Mouse (Mus musculus) Patski (cell line): ENCODE measurements around the gene Elp1. TPM values are rescaled to one million over a fixed set of nuclear protein-coding genes. Genes with fewer than 3 reads are reported as not detected.

ENCODE experiments used
- ATAC-seq: fragments of 100-300 bp; one replicate; pipeline ENCODE4 v1.8.0; 2021
- CTCF ChIA-PET: fragments of 350-600 bp; sonication (Branson Sonifier 250); formaldehyde crosslinking; loops from one replicate; lab custom pipeline; 2022; ENCODE audit warnings: inconsistent platforms; lab: Charles Lee
- POLR2A ChIA-PET: fragments of 350-600 bp; sonication (Branson Sonifier 250); formaldehyde crosslinking; loops from one replicate; lab custom pipeline; 2022; ENCODE audit warnings: antibody characterized with exemption, inconsistent platforms; lab: Charles Lee
- DNase-seq: peaks from one replicate; pipeline ENCODE4 v3.0.0-alpha.2; 2011; ENCODE audit warnings: low read depth, low spot score
- H3K27me3 ChIP-seq: fragments of 371-371 bp; one replicate; pipeline ENCODE4 v1.5.1; 2021
- CTCF ChIP-seq: fragments of 100-300 bp; IDR thresholded peaks from one replicate; pipeline ENCODE4 v1.5.1; 2021
- in situ Hi-C: fragments of 300-500 bp; cut with MboI; formaldehyde crosslinking; loops from 3 replicates; pipeline ENCODE4 v1.11.1; 2018; ENCODE audit warnings: low pct_unique_long_range_greater_than_20kb, mixed read lengths
- polyA plus RNA-seq: library from polyadenylated mRNA; unstranded; gene quantifications from one replicate; pipeline ENCODE4 v1.2.3, GENCODE M21; 2021

The Elp1 gene
- polyA plus RNA-seq, 1 experiment from 2014 or later = 21.0 TPM

GRCm38 (mm10) chr4:56742698-56743097, 59.4 kb downstream of the Elp1 start:
- no peak for TF ChIP-seq CTCF
- in situ Hi-C loops = no loop called here
- H3K27me3 ChIP-seq = no peaks in the 10 kb centered on the region
- no peak for ATAC-seq
- DNase-seq = no peak
- ChIA-PET POLR2A (no interaction called here), CTCF (no interaction called here)

GRCm38 (mm10) chr4:56741041-56741493, 61.1 kb downstream of the Elp1 start, which contains the start of gene Actl7b:
Gene Actl7b, minus strand, starts transcription at chr4:56741443.
- ChIA-PET CTCF (no interaction called here), POLR2A (no interaction called here)
- no peak for DNase-seq
- TF ChIP-seq CTCF = no peak
- no peak for ATAC-seq
- H3K27me3 ChIP-seq = no peaks in the 10 kb centered on the region
- in situ Hi-C loops = no loop called here

- ChIA-PET CTCF (no interaction called here), POLR2A (no interaction called here)
- DNase-seq (no peak), ATAC-seq (no peak)
- in situ Hi-C loops = no loop called here
- no peak for TF ChIP-seq CTCF
- H3K27me3 ChIP-seq = no peaks in the 10 kb centered on the region
Observed at GRCm38 (mm10) chr4:56740611-56741010, 61.5 kb downstream of the Elp1 start.

- DNase-seq (no peak), ATAC-seq (no peak)
- in situ Hi-C loops = no loop called here
- POLR2A ChIA-PET = no interaction called here
- CTCF ChIA-PET = no interaction called here
- no peaks in the 10 kb centered on the region for H3K27me3 ChIP-seq
- no peak for TF ChIP-seq CTCF
Observed at GRCm38 (mm10) chr4:56740020-56740485, 62.1 kb downstream of the Elp1 start, which contains the start of gene Gm26657. Gene Gm26657, plus strand, starts transcription at chr4:56740070.

GRCm38 (mm10) chr4:56725839-56726238, 76.3 kb downstream of the Elp1 start:
- DNase-seq (no peak), ATAC-seq (no peak)
- peak; percentile 59 for TF ChIP-seq CTCF
- POLR2A ChIA-PET = no interaction called here
- CTCF ChIA-PET = interaction anchor here (1.3 kb wide), 1 partner anchor 26 kb away, joined by 3 read pairs; no protein-coding TSS in a partner anchor
- in situ Hi-C loops = no loop called here
- H3K27me3 ChIP-seq = no peaks in the 10 kb centered on the region

GRCm38 (mm10) chr4:56723237-56723636, 78.9 kb downstream of the Elp1 start:
- DNase-seq (no peak), ATAC-seq (no peak)
- in situ Hi-C loops = no loop called here
- CTCF ChIA-PET = no interaction called here
- POLR2A ChIA-PET = no interaction called here
- no peaks in the 10 kb centered on the region for H3K27me3 ChIP-seq
- TF ChIP-seq CTCF = no peak

- ATAC-seq = no peak
- in situ Hi-C loops = no loop called here
- no peaks in the 10 kb centered on the region for H3K27me3 ChIP-seq
- DNase-seq = no peak
- TF ChIP-seq CTCF = no peak
- POLR2A ChIA-PET = no interaction called here
- CTCF ChIA-PET = no interaction called here
Observed at GRCm38 (mm10) chr4:56722346-56722745, 79.8 kb downstream of the Elp1 start.

GRCm38 (mm10) chr4:56721469-56721868, 80.7 kb downstream of the Elp1 start:
- ChIA-PET CTCF (no interaction called here), POLR2A (no interaction called here)
- DNase-seq = no peak
- ATAC-seq = no peak
- in situ Hi-C loops = no loop called here
- no peaks in the 10 kb centered on the region for H3K27me3 ChIP-seq
- TF ChIP-seq CTCF = peak; percentile 64

- ATAC-seq = no peak
- no peaks in the 10 kb centered on the region for H3K27me3 ChIP-seq
- CTCF ChIA-PET = no interaction called here
- DNase-seq = no peak
- TF ChIP-seq CTCF = no peak
- POLR2A ChIA-PET = no interaction called here
- in situ Hi-C loops = no loop called here
Observed at GRCm38 (mm10) chr4:56720403-56720802, 81.7 kb downstream of the Elp1 start.

- in situ Hi-C loops = no loop called here
- CTCF ChIA-PET = no interaction called here
- no peak for DNase-seq
Observed at GRCm38 (mm10) chr4:56719456-56719855, 82.7 kb downstream of the Elp1 start.

GRCm38 (mm10) chr4:56718573-56719442, 83.3 kb downstream of the Elp1 start:
- POLR2A ChIA-PET = interaction anchor here (0.6 kb wide), 1 partner anchor 1303 kb away, joined by 3 read pairs; no protein-coding TSS in a partner anchor
- CTCF ChIA-PET = no interaction called here
- in situ Hi-C loops = no loop called here
- no peak for TF ChIP-seq CTCF
- no peaks in the 10 kb centered on the region for H3K27me3 ChIP-seq
- no peak for DNase-seq
- ATAC-seq = no peak

More at GRCm38 (mm10) chr4:56719456-56719855, 82.7 kb downstream of the Elp1 start:
- no peak for TF ChIP-seq CTCF
- ATAC-seq = no peak
- no peaks in the 10 kb centered on the region for H3K27me3 ChIP-seq
- POLR2A ChIA-PET = interaction anchor here (0.5 kb wide), 1 partner anchor 1144 kb away, joined by 4 read pairs; no protein-coding TSS in a partner anchor
